Mouse (Mus musculus) CH12.LX (cell line): ENCODE results near the gene Bcat1.
A peak's percentile ranks its signal among the peaks of the same experiment; 100 is the strongest.

Experiments
- CTCF ChIP-seq, 2 experiments: IDR thresholded peaks in 1 of 2; conservative IDR thresholded peaks in 1 of 2; 2 replicates each; pipeline ENCODE4 v1.5.1; 2011 to 2012; ENCODE audit warnings: low read depth in 2 of 2, low read length in 2 of 2, improper control_type of control experiment in 1 of 2, inconsistent platforms in 1 of 2, mild to moderate bottlenecking in 1 of 2, moderate library complexity in 1 of 2
- MYC ChIP-seq: IDR thresholded peaks from 2 replicates; pipeline ENCODE4 v1.6.1; 2011; ENCODE audit warnings: low read depth, mild to moderate bottlenecking, improper control_type of control experiment, low read length
- POLR2A ChIP-seq: IDR thresholded peaks from 2 replicates; pipeline ENCODE4 v1.6.1; 2011; ENCODE audit warnings: low read depth, mild to moderate bottlenecking, improper control_type of control experiment, low read length
- POLR2AphosphoS2 ChIP-seq: IDR thresholded peaks from 2 replicates; pipeline ENCODE4 v1.6.1; 2011; ENCODE audit warnings: low read depth, low read length, improper control_type of control experiment

DNA sequence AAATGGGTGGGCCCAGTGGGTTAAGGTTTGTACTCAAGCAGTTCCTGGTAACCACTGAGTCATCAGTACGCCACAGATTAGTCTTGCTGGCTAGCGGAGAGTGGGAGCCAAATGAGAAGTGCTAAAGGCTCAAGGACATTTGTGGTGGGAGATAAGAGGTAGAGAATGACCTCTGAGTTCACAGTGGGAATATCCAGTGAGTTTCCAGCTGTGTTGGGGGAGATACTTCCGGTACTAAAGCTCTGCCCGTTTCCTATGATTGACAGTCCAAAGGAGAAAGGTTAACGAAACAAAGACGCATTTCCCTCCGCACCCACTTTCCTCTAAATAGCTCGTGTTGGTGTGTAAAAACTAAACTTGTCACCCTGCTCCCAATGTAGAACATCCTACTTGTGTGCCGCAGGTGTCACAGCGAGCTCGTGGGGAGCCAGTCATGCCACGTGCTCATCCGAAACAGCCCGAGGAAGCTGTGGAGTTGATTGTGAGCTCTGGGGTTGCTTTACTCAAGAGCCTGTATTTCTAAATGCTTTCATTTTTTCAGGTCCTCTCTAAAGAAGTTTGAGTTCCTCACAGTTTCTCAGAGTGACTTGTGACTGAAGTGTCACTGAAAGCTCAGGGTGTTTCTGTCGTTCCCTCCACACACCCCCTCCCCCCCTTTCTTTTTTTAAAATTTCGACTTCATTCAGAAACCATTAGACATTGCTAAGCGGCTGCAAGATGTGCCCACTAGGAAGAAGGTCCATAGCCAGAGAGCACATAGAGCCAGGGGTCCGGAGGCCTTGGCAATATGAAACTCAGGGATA is 45.0 kb upstream of the Bcat1 start:
- TF ChIP-seq POLR2AphosphoS2 (no peak), MYC (peak; percentile 99), POLR2A (no peak; the same call in none of the 2 replicates), CTCF (conservative IDR thresholded peaks at IDR 0.05 in 1 of 2, IDR thresholded peaks at IDR 0.05 in 1 of 2; ENCODE audit: low read depth in 2 of 2, low read length in 2 of 2) (no peak)
